Mouse (Mus musculus): ENCODE results near the gene Rere. TPM values are rescaled to one million over a fixed set of nuclear protein-coding genes. Genes with fewer than 3 reads are reported as not detected.
A peak's percentile ranks its signal among the peaks of the same experiment; 100 is the strongest.
"Not testable (repeated sequence)": the region's sequence is repeated elsewhere in the genome, so short reads cannot be mapped to it uniquely, and the experiment has no call there.

Gene Rere
- polyA plus RNA-seq, 1 experiment from 2014 or later = 13.6 TPM

DNA sequence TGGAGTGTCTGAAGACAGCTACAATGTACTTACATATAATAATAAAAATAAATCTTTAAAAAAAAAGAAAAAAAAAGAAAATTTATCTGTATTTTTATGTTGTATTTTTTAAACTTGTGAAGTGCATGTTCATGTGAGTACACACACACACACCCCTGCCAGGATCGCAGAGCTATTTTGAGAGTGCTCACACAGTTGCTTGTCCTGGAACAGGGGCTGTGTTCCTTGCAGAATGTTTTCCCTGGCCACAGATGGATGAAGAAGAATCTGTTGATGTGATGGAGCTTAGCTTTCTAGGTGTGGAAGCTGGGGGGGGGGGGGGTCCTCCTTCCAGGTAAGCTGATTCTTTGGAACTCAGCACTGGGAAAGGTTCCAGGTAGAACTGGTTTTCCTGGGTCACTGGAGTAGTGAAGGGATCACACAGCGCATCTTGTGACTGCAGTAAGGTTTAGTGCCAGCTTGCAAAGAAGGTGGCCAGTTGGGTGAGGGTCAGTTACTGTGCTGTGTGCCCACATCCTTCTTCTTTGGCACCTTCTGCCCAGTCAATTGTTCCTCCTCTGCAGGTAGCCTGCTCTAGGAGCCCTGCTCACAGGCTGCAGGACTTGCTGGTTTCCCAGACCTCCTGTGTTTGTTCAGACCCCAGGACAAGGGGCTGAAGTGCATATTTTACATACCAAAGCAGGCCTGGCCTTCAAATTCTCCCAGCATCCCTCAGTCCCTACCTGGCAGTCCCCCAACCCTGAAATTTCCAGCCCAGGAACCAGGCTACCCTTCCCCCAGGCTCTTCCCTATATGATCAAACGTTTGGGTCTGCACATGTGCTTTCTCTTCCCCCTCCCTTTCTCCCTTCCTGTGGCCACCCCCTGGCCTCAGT, 317.9 kb downstream of the Rere start:
- no peak for DNase-seq (ENCODE audit: low spot score)

- not testable (repeated sequence) for DNase-seq (ENCODE audit: low spot score)
These were observed 319.1 kb downstream of the Rere start for GRCm38 (mm10) chr4:150600503-150600902.

DNA sequence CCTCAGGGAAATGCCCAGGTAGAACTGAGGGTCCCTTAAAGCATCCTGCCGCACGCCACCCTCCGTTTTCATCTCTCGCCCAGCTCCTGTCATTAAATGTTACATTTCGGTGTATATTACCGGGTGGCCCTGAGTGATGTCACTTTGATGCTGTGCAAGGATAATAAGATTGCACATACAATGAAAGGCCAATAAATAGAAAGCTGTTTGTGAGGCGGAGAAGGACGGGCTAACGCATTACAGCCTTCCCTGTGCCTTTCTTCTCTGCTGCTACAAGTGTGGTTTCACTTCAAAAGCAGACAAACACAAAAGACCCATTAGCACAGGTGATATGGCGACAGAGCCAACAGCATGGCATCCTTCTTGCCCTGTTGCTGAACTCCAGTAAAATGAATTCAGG, 320.0 kb downstream of the Rere start:
- DNase-seq (ENCODE audit: low spot score) = no peak

- DNase-seq (ENCODE audit: low spot score) = no peak
These were observed 322.1 kb downstream of the Rere start for GRCm38 (mm10) chr4:150603366-150604061.

- DNase-seq (ENCODE audit: low spot score) = no peak
These were observed 324.4 kb downstream of the Rere start for GRCm38 (mm10) chr4:150605804-150606203.

DNA sequence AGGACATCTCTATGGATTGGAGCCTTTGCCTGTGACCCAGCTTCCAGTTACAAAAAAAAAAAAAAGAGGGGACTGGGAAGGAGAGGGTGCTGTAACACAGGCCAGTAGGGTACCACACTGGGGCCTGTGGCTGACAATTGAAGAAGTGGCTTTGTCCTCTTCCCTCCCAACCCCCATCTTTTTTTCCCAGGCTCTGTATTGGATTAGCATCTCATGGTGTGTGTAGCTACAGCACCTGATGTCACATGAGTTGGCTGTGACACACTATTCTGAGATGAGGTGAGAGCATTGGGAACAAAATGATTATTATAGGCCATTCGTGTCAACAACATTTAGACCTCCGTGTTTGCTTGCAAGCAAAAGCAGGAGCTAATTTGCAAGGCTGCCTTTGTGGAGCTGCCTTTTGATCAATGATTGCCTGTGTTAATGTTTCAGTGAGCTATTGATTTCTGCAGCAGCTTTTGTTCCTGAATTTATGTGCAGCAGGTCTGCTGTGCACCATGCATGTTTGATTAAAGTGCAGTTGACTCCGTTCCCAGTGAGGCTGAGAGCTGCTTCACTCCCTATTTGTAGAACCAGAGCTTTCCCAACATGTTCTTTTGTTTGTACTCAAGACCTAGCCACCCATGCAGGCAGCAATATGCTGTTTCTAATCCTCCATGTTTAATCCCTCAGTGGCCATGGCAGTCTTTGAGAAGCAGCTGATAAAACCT, 325.2 kb downstream of the Rere start:
- no peak for DNase-seq (ENCODE audit: low spot score)

GRCm38 (mm10) chr4:150608670-150609069, 327.2 kb downstream of the Rere start:
- DNase-seq (ENCODE audit: low spot score) = no peak

- DNase-seq (ENCODE audit: low spot score) = no peak
These were observed 332.3 kb downstream of the Rere start for GRCm38 (mm10) chr4:150613715-150614114.

GRCm38 (mm10) chr4:150615251-150616028, 334.0 kb downstream of the Rere start:
- DNase-seq (ENCODE audit: low spot score) = no peak

DNA sequence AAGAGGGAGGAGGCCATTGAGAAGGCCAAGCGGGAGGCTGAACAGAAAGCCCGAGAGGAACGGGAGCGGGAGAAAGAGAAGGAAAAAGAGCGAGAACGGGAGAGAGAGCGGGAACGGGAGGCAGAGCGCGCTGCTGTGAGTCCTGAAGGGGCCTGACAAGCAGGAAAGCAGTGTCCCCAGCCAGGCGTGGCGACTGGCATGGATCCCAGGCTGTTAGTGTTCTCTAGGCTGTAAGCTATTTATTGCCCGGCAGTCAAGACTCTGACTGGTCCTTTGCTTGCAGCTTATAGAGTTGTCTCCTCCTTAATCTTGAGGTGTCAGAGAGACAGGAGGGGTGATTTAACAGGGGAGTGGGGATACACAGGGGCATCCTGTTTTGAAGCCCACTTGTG, 334.6 kb downstream of the Rere start:
- no peak for DNase-seq (ENCODE audit: low spot score)

DNA sequence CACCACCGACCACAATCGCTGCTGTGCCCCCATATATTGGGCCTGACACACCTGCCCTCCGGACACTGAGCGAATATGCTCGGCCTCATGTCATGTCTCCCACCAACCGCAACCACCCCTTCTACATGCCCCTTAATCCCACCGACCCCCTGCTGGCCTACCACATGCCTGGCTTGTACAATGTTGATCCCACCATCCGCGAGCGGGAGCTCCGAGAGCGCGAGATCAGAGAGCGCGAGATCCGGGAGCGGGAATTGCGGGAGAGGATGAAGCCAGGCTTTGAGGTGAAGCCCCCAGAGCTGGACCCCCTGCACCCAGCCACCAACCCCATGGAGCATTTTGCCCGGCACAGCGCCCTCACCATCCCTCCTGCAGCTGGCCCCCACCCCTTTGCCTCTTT, 335.4 kb downstream of the Rere start:
- DNase-seq (ENCODE audit: low spot score) = no peak

GRCm38 (mm10) chr4:150619011-150619410, 337.6 kb downstream of the Rere start:
- DNase-seq (ENCODE audit: low spot score) = no peak

- no peak for DNase-seq (ENCODE audit: low spot score)
These were observed 341.2 kb downstream of the Rere start for GRCm38 (mm10) chr4:150622641-150623040.

- no peak for DNase-seq (ENCODE audit: low spot score)
These were observed 342.9 kb downstream of the Rere start for GRCm38 (mm10) chr4:150624214-150624823.

DNA sequence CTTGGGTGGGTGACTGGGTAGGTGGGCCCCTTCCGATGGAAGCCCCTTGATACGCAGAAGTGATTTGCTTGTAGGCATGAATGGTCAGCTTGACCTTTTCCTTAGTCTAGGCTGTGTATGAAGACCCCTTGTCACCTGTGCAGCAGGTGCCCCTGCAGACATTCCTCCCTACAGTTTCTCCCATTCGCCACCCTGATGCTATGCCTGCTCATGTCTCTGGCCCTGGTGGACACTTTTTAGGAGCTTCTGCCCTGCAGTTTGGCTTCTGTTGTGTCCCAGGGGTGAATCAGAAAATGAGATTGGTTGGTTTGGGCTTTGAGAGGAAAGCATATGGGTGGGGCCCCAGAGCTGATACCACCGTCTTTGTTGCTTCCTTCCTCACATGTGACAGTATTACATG, 343.5 kb downstream of the Rere start:
- DNase-seq (ENCODE audit: low spot score) = no peak

DNA sequence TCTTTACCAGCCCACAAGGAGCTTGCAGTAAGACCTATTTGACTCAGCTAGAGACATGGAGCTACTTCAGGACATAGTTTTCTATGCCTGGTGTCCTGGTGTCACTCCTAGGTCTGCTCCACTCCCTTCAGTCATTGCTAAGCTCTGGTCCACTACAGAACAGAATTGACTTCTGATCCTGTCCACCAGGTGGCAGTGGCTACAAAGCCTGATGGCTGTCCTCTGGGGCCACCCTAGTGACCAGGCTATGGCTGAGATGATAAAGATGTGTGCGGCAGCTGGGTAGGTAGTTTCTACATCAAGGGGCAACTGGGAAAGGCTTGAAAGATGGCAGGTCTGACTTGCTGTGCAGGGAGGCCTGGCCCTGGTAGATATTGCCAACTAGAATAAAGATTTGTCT, 344.0 kb downstream of the Rere start:
- no peak for DNase-seq (ENCODE audit: low spot score)

GRCm38 (mm10) chr4:150625951-150626732, 344.7 kb downstream of the Rere start:
- DNase-seq (ENCODE audit: low spot score) = peak; percentile 70

DNA sequence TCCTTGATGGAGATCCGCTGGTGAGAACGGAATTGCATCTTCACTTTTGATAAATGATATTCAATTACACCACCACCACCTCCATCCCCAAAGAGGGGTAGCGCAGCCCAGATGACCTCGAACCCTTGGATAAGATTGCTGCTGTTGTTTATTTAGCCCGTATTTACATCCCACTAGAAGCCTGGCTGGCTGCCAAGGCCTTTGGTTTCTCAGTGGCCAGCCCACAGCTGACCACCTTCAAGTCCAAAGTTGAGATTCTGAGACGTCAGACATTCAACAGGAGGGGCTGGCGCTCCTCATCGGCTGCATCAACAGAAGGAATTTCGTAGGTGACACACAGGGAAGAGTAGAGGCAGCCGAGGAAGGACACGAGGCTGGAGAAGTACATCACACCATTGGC, 347.8 kb downstream of the Rere start:
- DNase-seq (ENCODE audit: low spot score) = no peak

- no peak for DNase-seq (ENCODE audit: low spot score)
These were observed 354.1 kb downstream of the Rere start for GRCm38 (mm10) chr4:150635568-150635967.

DNA sequence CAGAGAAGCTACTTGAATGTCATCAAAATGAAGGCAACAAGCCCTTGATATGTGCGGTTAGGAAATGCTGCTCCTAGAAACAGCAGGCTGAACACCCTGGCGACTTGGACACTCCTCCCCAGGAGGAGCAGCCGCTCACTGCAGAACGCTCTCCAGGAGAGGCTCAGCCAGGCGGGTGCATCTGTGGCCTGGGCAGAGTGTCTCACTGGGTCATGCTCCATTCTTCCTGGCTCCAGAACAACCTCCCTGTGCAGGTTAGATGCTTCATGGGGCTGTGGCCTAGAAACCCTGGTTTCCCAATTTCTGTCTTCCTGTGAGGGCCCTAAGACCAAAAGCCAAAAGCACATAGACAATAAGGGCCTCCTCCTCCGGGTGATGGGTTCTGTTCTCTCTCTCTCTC, 355.2 kb downstream of the Rere start:
- DNase-seq (ENCODE audit: low spot score) = no peak

All from thymus, postnatal 0 days (tissue).